Mouse (Mus musculus) bone marrow macrophage, adult 2 months (primary cell): ENCODE results near the gene Ern1.

Source experiments
- CTCF ChIP-seq: IDR thresholded peaks from 2 replicates; pipeline ENCODE4 v1.5.1; 2012; ENCODE audit warnings: low read depth, mild to moderate bottlenecking, low read length, moderate library complexity
- POLR2A ChIP-seq: IDR thresholded peaks from 2 replicates; pipeline ENCODE4 v1.6.1; 2012; ENCODE audit warnings: mild to moderate bottlenecking, low read depth, low read length, borderline replicate concordance

- no peak for TF ChIP-seq CTCF
- TF ChIP-seq POLR2A, result no peak
These were observed 74.9 kb downstream of the Ern1 start for GRCm38 (mm10) chr11:106412641-106413360.
